Mouse (Mus musculus) megakaryocyte, adult 5-6 weeks (primary cell): ENCODE results near the gene Clip4. TPM values are rescaled to one million over a fixed set of nuclear protein-coding genes. Genes with fewer than 3 reads are reported as not detected.
A peak's percentile ranks its signal among the peaks of the same experiment; 100 is the strongest.

Experiments
- ATAC-seq: 2 replicates; pipeline ENCODE4 v1.8.0; 2016; ENCODE audit warnings: mild to moderate bottlenecking, inconsistent platforms; ENCODE audit not compliant: poor library complexity, severe bottlenecking
- total RNA-seq, 2 experiments: library from RNA; stranded (forward) in 1 of 2; stranded (reverse) in 1 of 2; fragments of 153-499, 151-499 nt in 1 of 2; fragments of 221-1000, 200-1000 nt in 1 of 2; gene quantifications; 2 replicates each; pipeline versions ENCODE4 v1.2.3 to v1.2.4; 2015 to 2017

Clip4 gene
- total RNA-seq, 2 experiments from 2014 or later, result 0.45 TPM; not detected in 1

DNA sequence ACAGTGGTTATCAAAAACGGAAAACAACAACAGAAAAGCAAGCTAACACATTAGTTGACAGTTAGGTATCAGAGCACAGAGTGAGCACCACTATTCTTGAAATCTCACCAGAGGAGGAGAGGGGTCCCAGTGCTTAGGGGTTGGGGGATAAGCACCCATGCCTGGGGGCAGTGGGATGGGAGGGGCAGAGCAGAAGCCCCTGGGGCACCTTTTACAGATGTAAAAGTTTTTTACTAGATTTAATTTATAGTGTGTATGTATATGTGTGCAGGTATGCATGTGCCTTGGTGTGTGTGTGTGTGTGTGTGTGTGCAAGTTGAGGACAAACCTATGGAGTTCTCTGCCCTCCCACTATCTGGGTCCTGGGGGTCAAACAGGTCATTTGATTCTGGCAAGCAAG, 102.4 kb downstream of the Clip4 start:
- ATAC-seq, result no peak

DNA sequence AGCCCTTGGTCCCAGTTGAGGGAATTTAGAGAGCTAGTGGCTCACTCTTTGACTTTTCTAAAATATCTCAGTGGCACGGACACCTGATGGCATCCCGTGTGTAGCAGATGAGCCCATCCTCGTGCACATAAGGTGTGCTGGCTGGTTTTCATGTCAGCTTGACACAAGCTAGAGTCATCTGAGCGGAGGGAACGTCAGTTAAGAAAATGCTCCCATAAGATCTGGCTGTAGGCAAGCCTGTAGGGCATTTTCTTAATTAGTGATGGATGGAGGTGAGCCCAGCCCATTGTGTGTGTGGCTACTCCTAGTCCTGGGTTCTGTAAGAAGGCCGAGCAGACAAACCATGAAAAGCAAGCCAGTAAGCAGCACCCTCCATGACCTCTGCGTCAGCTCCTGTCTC, 103.7 kb downstream of the Clip4 start:
- ATAC-seq, result no peak

DNA sequence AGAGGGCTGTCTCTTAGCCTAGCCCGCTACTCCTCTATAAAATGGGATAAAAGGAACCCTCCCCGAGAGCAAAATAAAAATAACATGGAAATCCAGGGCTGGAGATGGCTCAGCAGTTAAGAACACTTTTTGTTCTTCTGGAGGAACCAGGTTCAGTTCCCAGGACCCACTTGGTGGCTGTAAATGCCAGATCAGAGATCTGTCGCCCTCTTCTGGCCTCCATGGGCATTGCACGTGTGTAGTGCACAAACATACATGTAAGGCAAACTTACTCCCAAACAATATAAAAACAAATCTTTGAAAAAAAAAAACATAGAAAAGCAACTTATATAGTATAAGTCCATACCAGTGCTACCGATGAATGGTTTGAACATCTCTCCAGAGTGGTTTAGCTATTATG, 104.7 kb downstream of the Clip4 start:
- peak; percentile 60 for ATAC-seq

DNA sequence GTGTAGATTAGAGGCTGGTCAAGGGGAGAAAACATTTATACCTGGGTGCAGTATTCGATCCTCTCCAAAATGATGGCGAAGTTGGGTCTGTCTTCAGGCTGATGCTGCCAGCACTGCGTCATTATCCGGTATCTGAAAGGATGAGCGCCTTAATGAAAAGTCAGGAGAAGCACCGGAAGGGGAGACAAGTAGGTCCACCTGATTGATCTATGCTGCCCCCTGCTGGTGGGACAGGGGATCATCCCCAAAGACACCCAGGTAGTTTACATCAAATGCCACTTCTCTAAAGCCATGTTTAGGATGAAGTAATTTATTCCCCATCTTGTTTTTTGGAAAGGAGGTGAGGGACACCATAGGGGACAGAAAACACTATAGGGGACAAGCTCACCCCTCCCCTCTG, 105.8 kb downstream of the Clip4 start:
- peak; percentile 49; the same call in 1 of the 2 replicates for ATAC-seq

DNA sequence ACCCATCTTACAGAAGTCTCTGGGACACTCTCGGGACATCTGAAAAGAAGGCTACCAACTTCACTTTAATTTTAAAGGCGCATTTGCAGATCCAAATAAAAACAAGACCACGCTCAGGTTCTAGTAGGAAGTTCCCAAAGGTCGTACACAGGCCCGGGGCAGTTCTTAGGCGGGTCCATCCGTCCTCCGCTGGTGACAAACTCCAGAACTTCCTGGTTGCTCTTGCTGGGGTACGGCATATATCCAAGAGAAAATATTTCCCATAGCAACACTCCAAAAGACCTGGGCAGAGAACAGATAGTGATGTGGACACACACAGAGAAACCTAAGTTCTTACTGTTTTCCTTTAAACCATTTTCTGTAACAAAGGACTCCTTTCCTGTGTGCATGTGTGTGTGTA, 106.5 kb downstream of the Clip4 start:
- no peak for ATAC-seq

DNA sequence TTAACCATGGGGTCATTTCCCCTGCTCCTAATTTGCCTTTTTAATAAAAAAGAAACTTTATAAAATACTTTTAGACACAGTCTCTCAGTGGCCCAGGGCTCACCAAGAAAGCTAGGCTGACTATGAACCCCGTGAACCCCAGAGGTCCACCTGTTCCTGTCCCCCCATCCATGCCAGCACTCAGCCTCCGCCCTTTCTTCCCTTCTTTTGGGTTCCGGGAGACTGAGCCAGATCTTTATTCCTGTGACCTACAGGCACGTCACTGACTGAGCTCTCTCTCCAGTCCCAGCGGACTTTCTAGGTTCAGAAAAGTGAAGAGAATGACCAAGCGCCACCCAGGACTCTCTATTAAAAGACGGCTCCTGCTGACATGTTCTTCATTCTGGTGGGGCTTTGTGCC, 107.2 kb downstream of the Clip4 start:
- no peak for ATAC-seq

DNA sequence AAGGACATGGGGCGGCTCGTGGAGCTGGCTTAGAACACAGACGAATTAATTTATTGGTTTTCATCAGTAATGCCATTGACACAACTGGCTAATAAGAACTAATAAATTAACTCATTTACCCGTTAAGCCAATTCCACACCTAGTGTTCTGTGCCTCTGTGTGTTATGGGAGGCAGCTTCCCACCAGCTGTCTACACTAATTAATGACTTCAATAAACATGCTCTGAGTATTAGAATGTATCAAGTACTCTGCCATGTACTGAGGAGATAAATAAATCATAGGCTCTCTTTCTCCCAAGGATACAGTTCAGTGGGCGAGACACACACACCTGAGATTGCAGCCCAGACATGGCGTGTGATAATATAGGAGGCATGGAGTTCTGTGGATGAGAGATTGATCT, 113.1 kb downstream of the Clip4 start:
- ATAC-seq, result no peak

DNA sequence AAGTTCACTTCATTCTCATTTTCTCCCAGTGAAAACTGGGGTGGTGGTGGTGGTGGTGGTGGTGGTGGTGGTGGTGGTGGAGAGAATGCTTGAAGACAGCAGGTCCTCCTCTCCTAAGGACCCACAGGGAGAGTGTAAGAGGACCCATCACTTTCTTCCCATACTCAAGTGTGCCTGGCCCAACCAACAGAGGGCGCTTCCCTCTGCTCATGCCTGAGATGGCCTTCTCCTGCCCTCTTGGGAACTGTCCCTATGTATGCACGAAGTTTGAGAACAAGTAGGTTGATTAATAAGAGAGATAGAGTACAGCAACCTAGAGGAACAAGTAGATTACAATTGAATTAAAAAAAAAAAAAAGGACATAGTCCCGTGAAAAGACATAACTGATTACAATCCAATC, 140.8 kb downstream of the Clip4 start:
- ATAC-seq, result no peak

DNA sequence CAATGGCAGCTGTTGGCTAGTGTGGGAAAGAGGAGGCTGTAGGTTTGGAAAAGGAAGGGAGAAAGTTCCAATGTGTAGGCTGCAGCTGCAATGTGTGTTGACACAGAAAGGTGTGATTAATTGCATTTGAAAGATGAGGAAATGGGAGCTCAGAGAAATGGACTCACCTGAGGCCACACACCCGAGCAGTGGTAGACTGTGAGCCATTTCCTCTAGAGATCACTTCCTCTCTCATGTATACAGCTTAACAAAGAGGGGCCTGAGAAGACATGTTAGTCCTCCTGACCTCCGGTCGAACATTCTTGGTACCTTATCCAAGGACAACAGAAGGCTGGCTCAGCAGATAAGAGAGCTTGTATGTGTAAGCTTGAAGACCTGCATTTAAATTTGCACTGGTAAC, 144.9 kb downstream of the Clip4 start:
- no peak for ATAC-seq

Other genes with a start within 250 kb of the Clip4 start
- 73.8 and 79.1 TPM in 2 replicates for gene Ndc80, start 241.6 kb upstream of the Clip4 start, total RNA-seq (2015)
- 108 and 113 TPM in 2 replicates for gene Ndc80, start 241.6 kb upstream of the Clip4 start, total RNA-seq (2017)
- not detected in 2 replicates for gene Spdya, start 216.4 kb upstream of the Clip4 start, total RNA-seq (2015)
- gene Spdya, start 216.4 kb upstream of the Clip4 start, total RNA-seq (2017), result not detected in 2 replicates
- gene Wdr43, start 152.6 kb upstream of the Clip4 start, total RNA-seq (2015), result 25.9 and 29.4 TPM in 2 replicates
- gene Wdr43, start 152.6 kb upstream of the Clip4 start, total RNA-seq (2017), result 75.9 and 89.8 TPM in 2 replicates
- not detected in 2 replicates for gene Togaram2, start 95.2 kb upstream of the Clip4 start, total RNA-seq (2015)
- gene Togaram2, start 95.2 kb upstream of the Clip4 start, total RNA-seq (2017), result not detected in 2 replicates
- not detected in 2 replicates for gene Pcare, start 15.6 kb upstream of the Clip4 start, total RNA-seq (2015)
- gene Pcare, start 15.6 kb upstream of the Clip4 start, total RNA-seq (2017), result not detected in 2 replicates